Mouse (Mus musculus) forebrain, embryonic 15.5 days (tissue): ENCODE measurements around the gene Nell2. TPM values are rescaled to one million over a fixed set of nuclear protein-coding genes. Genes with fewer than 3 reads are reported as not detected.

ENCODE experiments used
- ATAC-seq: fragments of 200-750 bp; cut with Nextera tagmentation; replicated peaks from 2 replicates; pipeline ENCODE4 v1.8.0; 2017; ENCODE audit warnings: mild to moderate bottlenecking, moderate TSS enrichment, moderate library complexity
- H3K27ac ChIP-seq: fragments of 300-500 bp; sonication (generic); replicated peaks from 2 replicates; pipeline ENCODE4 v1.5.1; 2015; ENCODE audit warnings: mild to moderate bottlenecking, inconsistent platforms
- H3K27me3 ChIP-seq: fragments of 300-500 bp; sonication (generic); 2 replicates; pipeline ENCODE4 v1.6.1; 2015; ENCODE audit warnings: inconsistent platforms
- H3K36me3 ChIP-seq: fragments of 300-500 bp; sonication (generic); 2 replicates; pipeline ENCODE4 v1.6.1; 2015; ENCODE audit warnings: mild to moderate bottlenecking, inconsistent platforms
- H3K4me1 ChIP-seq: fragments of 300-500 bp; sonication (generic); 2 replicates; pipeline ENCODE4 v1.6.1; 2015; ENCODE audit warnings: inconsistent platforms
- H3K4me2 ChIP-seq: fragments of 300-500 bp; sonication (generic); replicated peaks from 2 replicates; pipeline ENCODE4 v1.6.1; 2015; ENCODE audit warnings: mild to moderate bottlenecking, inconsistent platforms
- H3K4me3 ChIP-seq: fragments of 300-500 bp; sonication (generic); 2 replicates; pipeline ENCODE4 v1.5.1; 2015; ENCODE audit warnings: mild to moderate bottlenecking, inconsistent platforms
- H3K9ac ChIP-seq: fragments of 300-500 bp; sonication (generic); replicated peaks from 2 replicates; pipeline ENCODE4 v1.6.1; 2015; ENCODE audit warnings: mild to moderate bottlenecking, inconsistent platforms
- H3K9me3 ChIP-seq: fragments of 300-500 bp; sonication (generic); 2 replicates; pipeline ENCODE4 v1.6.1; 2016; ENCODE audit warnings: inconsistent platforms
- WGBS: fragments of 180-500 bp; shearing (Covaris S2); methylation state at CpG from one replicate; pipeline ENCODE4 v1.1.7; 2015; ENCODE audit warnings: mixed read lengths; 5-methylcytosine and 5-hydroxymethylcytosine counted together
- polyA plus RNA-seq: library from polyadenylated mRNA; unstranded; fragments of >200 nt; fragmentation: Nextera tagmentation; extraction: Ambion mirVana; gene quantifications from 2 replicates; pipeline ENCODE4 v1.2.1, GENCODE M21; 2015

Gene Nell2
- 186 and 213 TPM in 2 replicates for polyA plus RNA-seq

DNA sequence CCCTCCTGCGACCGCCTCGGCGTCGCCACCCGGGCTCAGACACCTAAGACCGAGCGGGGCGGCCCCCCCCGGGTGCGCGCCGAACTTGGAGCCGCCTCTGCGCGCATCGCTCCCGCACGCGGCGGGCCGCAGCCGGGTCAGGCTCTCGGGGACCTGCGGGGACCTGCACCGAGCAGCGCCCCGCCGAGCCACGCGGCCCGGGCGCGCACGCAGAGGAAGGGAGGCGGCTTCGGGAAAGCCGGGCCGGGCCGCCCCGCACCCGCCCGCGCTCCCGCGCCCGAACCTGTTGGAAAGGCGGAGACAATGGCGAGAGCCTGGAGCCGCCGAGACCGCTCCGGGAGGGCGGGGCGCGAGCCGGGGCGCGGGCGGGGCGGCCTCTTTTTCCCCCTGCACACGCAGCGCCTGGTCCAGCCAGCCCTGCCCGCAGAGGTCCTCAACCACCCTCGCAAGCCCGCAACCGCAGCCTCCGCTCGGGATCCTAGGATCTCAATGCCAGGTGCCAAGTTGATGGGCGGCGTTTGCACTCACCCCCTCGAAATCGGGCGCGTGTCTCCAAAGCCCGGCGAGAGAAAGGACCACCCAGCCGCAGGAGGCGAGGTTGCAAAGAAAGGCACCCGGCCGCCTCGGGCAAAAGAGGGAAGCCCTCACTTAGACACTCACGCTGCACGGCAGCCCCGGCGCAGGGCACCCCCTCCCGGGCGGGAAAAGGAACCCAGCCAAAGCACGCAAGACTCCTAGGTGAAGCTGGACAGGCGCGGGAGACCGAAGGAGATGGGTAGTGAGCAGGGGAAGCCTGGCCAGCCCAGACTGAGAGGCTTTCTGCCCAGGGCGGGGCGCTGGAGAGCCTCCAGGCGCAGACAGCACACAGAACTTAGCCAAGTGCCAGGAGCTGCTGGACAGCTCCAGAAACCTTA lies at the start of gene Nell2:
Nell2 (minus strand) TSS at position 612 of the 914 bp plus-strand sequence.
- Histone ChIP-seq H3K36me3 (no peaks in the 10 kb centered on the region), H3K4me2 (peak within 1 kb of the TSS; percentile 86), H3K9me3 (no peaks in the 10 kb centered on the region), H3K27me3 (no peaks in the 10 kb centered on the region), H3K4me3 (peak within 1 kb of the TSS; percentile 82), H3K4me1 (peaks cover 31% of the 10 kb centered on the region), H3K27ac (peak within 1 kb of the TSS; percentile 94), H3K9ac (peak within 1 kb of the TSS; percentile 86)
- WGBS, result under 1% methylated on average over 86 of the region's 95 CpGs
- ATAC-seq, result peak; percentile 84

DNA sequence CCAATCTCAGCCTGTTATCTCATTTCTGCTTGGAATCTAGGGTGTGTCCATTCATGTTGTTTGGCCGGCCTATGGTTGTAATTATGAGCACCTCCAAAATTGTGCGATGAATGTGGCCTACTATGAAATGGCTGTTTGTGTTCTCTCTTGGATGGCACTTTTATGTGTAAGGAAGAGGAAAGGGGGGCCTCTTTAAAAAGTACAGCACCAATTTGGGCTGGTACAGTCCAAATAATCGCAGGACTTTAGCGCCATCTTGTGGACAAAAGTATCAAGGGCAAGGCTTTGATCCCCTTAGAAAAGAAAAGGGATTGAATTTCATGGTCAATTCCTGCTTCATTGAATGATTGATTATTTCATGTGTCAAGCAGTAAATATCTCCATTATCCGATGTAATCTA lies 46.3 kb upstream of the Nell2 start:
- Histone ChIP-seq H3K36me3 (no peaks in the 10 kb centered on the region), H3K9me3 (no peaks in the 10 kb centered on the region), H3K4me1 (peaks cover 5% of the 10 kb centered on the region), H3K27ac (no peak overlapping the region), H3K27me3 (no peaks in the 10 kb centered on the region), H3K4me2 (no peak overlapping the region), H3K9ac (no peak overlapping the region), H3K4me3 (no peak overlapping the region)
- ATAC-seq, result peak; percentile 69; the same call in 1 of the 2 replicates
- WGBS, result 16% methylated on average over 5 of the region's 5 CpGs

DNA sequence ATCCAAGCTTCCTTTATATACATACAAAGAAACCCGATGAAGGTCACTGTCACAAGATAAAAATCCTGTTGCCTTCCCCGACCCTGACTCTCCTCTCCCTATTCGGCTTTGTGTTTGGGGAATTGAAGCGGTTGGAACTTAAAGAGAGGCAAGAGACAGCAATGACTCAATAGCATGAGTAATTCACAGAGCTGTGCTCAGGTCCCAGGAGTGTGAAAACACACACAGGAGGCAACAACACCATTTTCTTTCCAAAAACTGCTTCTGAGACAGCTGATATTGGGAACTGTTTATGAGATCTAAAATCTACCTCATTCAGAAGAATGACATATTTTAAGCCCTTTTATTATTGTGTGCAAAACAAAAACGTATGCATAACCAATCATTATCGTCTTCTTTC lies 41.2 kb upstream of the Nell2 start:
- H3K27me3 ChIP-seq, result no peaks in the 10 kb centered on the region
- no peaks in the 10 kb centered on the region for H3K36me3 ChIP-seq
- no peak overlapping the region for H3K4me2 ChIP-seq
- H3K4me3 ChIP-seq, result no peak overlapping the region
- H3K9me3 ChIP-seq, result no peaks in the 10 kb centered on the region
- no peak overlapping the region for H3K27ac ChIP-seq
- no peak for ATAC-seq
- no peak overlapping the region for H3K9ac ChIP-seq
- peaks cover 5% of the 10 kb centered on the region for H3K4me1 ChIP-seq
- 83% methylated on average over 6 of the region's 6 CpGs for WGBS

GRCm38 (mm10) chr15:95565160-95565559 lies 36.8 kb upstream of the Nell2 start:
- H3K4me1 ChIP-seq, result no peaks in the 10 kb centered on the region
- no peaks in the 10 kb centered on the region for H3K27me3 ChIP-seq
- no peak overlapping the region for H3K4me3 ChIP-seq
- WGBS, result 88% methylated on average over 2 of the region's 2 CpGs
- no peak overlapping the region for H3K9ac ChIP-seq
- ATAC-seq, result no peak
- no peaks in the 10 kb centered on the region for H3K9me3 ChIP-seq
- no peak overlapping the region for H3K27ac ChIP-seq
- H3K4me2 ChIP-seq, result no peak overlapping the region
- no peaks in the 10 kb centered on the region for H3K36me3 ChIP-seq

- H3K9me3 ChIP-seq, result no peaks in the 10 kb centered on the region
- H3K27ac ChIP-seq, result no peak overlapping the region
- H3K27me3 ChIP-seq, result no peaks in the 10 kb centered on the region
- H3K9ac ChIP-seq, result no peak overlapping the region
- H3K4me1 ChIP-seq, result no peaks in the 10 kb centered on the region
- ATAC-seq, result no peak
- 94% methylated on average over 5 of the region's 5 CpGs for WGBS
- H3K4me3 ChIP-seq, result no peak overlapping the region
- no peak overlapping the region for H3K4me2 ChIP-seq
- H3K36me3 ChIP-seq, result no peaks in the 10 kb centered on the region
These were observed 32.9 kb upstream of the Nell2 start for GRCm38 (mm10) chr15:95561303-95561702.

- H3K9me3 ChIP-seq, result no peaks in the 10 kb centered on the region
- H3K4me1 ChIP-seq, result no peaks in the 10 kb centered on the region
- no peak overlapping the region for H3K27ac ChIP-seq
- H3K36me3 ChIP-seq, result no peaks in the 10 kb centered on the region
- no peak overlapping the region for H3K4me3 ChIP-seq
- 45% methylated on average over 5 of the region's 5 CpGs for WGBS
- no peak overlapping the region for H3K4me2 ChIP-seq
- no peaks in the 10 kb centered on the region for H3K27me3 ChIP-seq
- no peak for ATAC-seq
- H3K9ac ChIP-seq, result no peak overlapping the region
These were observed 21.7 kb upstream of the Nell2 start for GRCm38 (mm10) chr15:95550011-95550410.

DNA sequence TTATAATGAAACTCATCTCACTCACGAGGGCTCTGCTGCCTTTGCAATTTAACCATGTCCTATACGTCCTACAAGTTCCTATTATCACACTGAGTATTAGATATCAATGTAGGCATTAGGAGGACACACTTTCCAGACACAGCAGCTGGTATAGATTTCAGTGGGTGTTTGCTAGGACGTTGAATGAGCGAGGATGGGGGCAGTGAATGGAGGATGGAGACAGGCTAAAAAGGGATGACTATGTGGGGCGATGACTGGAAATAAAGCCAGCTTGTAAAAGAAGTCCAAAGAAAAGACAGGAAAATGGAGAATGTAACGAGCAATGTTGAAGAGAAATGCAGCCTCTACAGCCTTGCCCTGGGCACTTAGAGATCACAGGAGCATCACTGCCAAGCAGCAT lies 14.3 kb upstream of the Nell2 start:
- no peak overlapping the region for H3K4me3 ChIP-seq
- no peak for ATAC-seq
- no peak overlapping the region for H3K4me2 ChIP-seq
- H3K9ac ChIP-seq, result no peak overlapping the region
- 69% methylated on average over 6 of the region's 6 CpGs for WGBS
- no peaks in the 10 kb centered on the region for H3K27me3 ChIP-seq
- no peaks in the 10 kb centered on the region for H3K9me3 ChIP-seq
- no peak overlapping the region for H3K27ac ChIP-seq
- H3K4me1 ChIP-seq, result no peaks in the 10 kb centered on the region
- no peaks in the 10 kb centered on the region for H3K36me3 ChIP-seq

GRCm38 (mm10) chr15:95536724-95537123 lies 8.4 kb upstream of the Nell2 start:
- Histone ChIP-seq H3K27ac (peak overlapping the region; percentile 63), H3K27me3 (no peaks in the 10 kb centered on the region), H3K4me3 (no peak overlapping the region), H3K36me3 (no peaks in the 10 kb centered on the region), H3K4me1 (peaks cover 17% of the 10 kb centered on the region), H3K9me3 (no peaks in the 10 kb centered on the region), H3K9ac (no peak overlapping the region), H3K4me2 (no peak overlapping the region)
- ATAC-seq, result peak; percentile 71; the same call in 1 of the 2 replicates
- WGBS, result 39% methylated on average over 4 of the region's 4 CpGs

GRCm38 (mm10) chr15:95536230-95536629 lies 7.9 kb upstream of the Nell2 start:
- Histone ChIP-seq H3K36me3 (no peaks in the 10 kb centered on the region), H3K9ac (no peak overlapping the region), H3K4me1 (peaks cover 17% of the 10 kb centered on the region), H3K27me3 (no peaks in the 10 kb centered on the region), H3K4me2 (no peak overlapping the region), H3K27ac (peak overlapping the region; percentile 63), H3K4me3 (no peak overlapping the region), H3K9me3 (no peaks in the 10 kb centered on the region)
- 33% methylated on average over 4 of the region's 4 CpGs for WGBS
- ATAC-seq, result peak; percentile 76

- Histone ChIP-seq H3K27ac (no peak overlapping the region), H3K27me3 (no peaks in the 10 kb centered on the region), H3K4me2 (no peak overlapping the region), H3K4me1 (peaks cover 17% of the 10 kb centered on the region), H3K36me3 (no peaks in the 10 kb centered on the region), H3K4me3 (no peak overlapping the region), H3K9ac (no peak overlapping the region), H3K9me3 (no peaks in the 10 kb centered on the region)
- ATAC-seq, result no peak
- WGBS, result 57% methylated on average over 6 of the region's 6 CpGs
These were observed 6.3 kb upstream of the Nell2 start for GRCm38 (mm10) chr15:95534644-95535043.

DNA sequence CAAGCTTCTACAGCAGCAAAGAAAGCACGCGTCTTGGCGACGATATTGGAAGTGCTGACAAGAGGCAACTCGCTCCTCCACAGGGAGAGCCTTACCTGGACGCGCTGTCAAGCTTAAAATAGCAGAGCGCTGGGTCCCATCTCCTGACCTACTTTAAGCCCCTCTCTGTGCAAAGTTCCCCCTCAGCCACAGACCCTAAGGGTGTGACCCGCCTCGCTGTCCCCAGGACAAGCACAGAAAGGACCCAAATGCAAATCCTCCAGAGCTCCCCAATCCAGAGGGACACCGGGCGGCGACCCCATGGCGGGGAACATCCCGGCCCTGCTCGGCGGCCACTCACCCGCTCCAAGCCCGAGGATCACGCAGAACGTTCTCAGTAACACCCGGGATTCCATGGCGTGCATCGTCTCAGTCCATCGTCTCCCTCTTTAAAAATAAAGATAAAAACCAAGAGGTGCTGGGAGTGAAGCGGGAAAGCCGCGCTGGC lies 855 bp downstream of the Nell2 start:
- WGBS, result under 1% methylated on average over 28 of the region's 28 CpGs
- Histone ChIP-seq H3K4me1 (peaks cover 33% of the 10 kb centered on the region), H3K27ac (peak overlapping the region; percentile 94), H3K4me2 (peak overlapping the region; percentile 86), H3K9ac (peak overlapping the region; percentile 86), H3K9me3 (no peaks in the 10 kb centered on the region), H3K4me3 (peak overlapping the region; percentile 82), H3K36me3 (no peaks in the 10 kb centered on the region), H3K27me3 (no peaks in the 10 kb centered on the region)
- peak; percentile 25 for ATAC-seq

- Histone ChIP-seq H3K27ac (peak overlapping the region; percentile 94), H3K4me1 (peaks cover 33% of the 10 kb centered on the region), H3K9me3 (no peaks in the 10 kb centered on the region), H3K4me3 (peak overlapping the region; percentile 82), H3K9ac (peak overlapping the region; percentile 86), H3K36me3 (no peaks in the 10 kb centered on the region), H3K4me2 (peak overlapping the region; percentile 86), H3K27me3 (no peaks in the 10 kb centered on the region)
- under 1% methylated on average over 27 of the region's 27 CpGs for WGBS
- ATAC-seq, result peak; percentile 51
These were observed 1.5 kb downstream of the Nell2 start for GRCm38 (mm10) chr15:95526626-95527411.
